Mouse (Mus musculus) inflammation-experienced regulatory T-cells, adult 6 months (primary cell): ENCODE data around the gene Ces3a. TPM values are rescaled to one million over a fixed set of nuclear protein-coding genes. Genes with fewer than 3 reads are reported as not detected.
"Not testable (repeated sequence)": the region's sequence is repeated elsewhere in the genome, so short reads cannot be mapped to it uniquely, and the experiment has no call there.

Experiments
- ATAC-seq: one replicate; pipeline ENCODE4 v1.8.0; 2017
- polyA plus RNA-seq, 3 experiments: library from polyadenylated mRNA; unstranded; fragments of 100-300 nt; shearing (Covaris generic); gene quantifications; one replicate each; pipeline ENCODE4 v1.2.1; 2017

The Ces3a gene
- polyA plus RNA-seq, 3 experiments from 2014 or later = not detected

DNA sequence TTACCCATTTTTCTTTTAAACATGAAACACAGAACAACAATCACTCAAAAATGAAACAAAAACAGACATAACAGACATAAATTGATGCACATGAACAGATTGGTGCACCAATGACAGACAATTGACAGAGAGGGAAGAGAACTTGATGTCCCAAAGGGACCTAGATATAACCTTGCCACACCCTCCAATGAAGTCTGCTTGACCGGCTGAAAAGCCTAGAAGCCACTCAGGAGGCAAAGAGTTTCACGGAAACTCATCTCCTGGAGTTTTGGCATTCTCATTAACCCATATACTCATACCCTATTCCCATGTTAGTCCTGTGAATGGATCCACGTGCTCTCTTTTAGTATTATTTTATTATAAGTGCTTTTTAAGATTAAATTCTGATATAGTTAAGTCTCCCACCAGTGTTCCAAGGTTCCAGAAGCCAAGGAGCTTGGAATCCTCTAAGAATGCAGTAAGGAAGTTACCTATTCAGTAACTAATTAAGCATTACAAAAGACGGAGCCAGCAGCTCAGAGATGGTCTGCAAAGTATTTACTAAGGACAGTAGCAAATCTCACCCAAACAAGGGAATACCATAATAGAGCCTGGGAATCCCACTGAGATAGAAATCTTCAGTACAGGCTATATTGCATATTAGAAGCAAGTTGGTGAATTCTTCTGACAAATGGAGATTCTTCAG is 53.8 kb downstream of the Ces3a start:
- not testable (repeated sequence) for ATAC-seq

DNA sequence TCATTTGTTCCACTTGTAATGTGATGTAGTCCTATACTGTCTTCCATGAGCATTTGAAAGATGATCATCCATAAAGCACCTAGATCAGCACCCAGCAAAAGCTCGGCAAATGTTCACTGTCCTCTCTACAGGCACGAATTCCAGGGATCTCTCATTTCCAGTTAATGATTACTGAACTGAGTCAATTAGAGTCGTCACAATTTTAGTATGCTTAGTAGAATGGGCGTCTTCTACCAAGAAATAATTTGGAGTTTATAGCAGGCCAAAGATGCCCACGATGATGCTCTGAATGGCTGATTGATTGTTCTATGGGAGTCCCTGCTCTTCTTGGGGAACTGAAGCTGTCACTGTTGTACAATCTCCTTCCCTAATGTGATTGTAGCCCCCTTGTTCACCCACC is 55.3 kb downstream of the Ces3a start:
- ATAC-seq = not testable (repeated sequence)

DNA sequence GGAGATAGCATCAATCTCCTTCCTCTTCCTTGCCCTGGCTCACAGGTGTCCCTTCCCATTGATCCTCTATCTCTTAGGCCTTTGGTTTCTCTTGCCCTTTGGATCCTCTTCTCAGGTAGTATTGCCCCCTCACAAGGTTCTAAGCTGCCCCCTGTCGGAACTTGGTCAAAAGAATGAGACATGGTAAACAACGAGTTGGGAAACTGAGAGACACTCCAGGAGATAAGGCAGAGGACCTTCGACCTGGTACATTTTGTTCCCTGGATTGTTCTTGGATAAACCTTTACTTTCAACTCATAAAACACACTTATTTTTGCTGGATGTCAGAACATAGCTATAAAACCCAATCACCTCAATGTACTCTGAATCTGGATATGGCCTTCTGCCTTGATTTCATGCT is 55.8 kb downstream of the Ces3a start:
- no peak for ATAC-seq

Other genes with a start within 250 kb of the Ces3a start
- under 1 TPM in 1 of 3 experiments, not detected in 2; 0.13 TPM for gene Ces2b, start 217.0 kb upstream of the Ces3a start, polyA plus RNA-seq
- gene Ces2c, start 201.5 kb upstream of the Ces3a start, polyA plus RNA-seq = 10 to 100 TPM; 13.5 to 37.4 (median 35.5) TPM
- not detected for gene Ces2e, start 122.3 kb upstream of the Ces3a start, polyA plus RNA-seq
- not detected for gene Ces2f, start 101.2 kb upstream of the Ces3a start, polyA plus RNA-seq
- under 1 TPM in 1 of 3 experiments, not detected in 2; 0.78 TPM for gene Ces2g, start 86.9 kb upstream of the Ces3a start, polyA plus RNA-seq
- gene Ces2h, start 47.7 kb upstream of the Ces3a start, polyA plus RNA-seq = not detected
- gene Ces3b, start 35.2 kb downstream of the Ces3a start, polyA plus RNA-seq = not detected
- gene Ces4a, start 83.2 kb downstream of the Ces3a start, polyA plus RNA-seq = not detected
- gene Cbfb, start 122.1 kb downstream of the Ces3a start, polyA plus RNA-seq = 10 to 100 TPM; 34.4 to 53.8 (median 42.1) TPM
- 10 to 100 TPM; 11.1 to 14.6 (median 12.1) TPM for gene D230025D16Rik, start 176.5 kb downstream of the Ces3a start, polyA plus RNA-seq
- under 1 TPM; 0.51 to 0.97 (median 0.87) TPM for gene B3gnt9, start 206.6 kb downstream of the Ces3a start, polyA plus RNA-seq
- 10 to 100 TPM; 54.1 to 78.8 (median 58.2) TPM for gene Tradd, start 216.0 kb downstream of the Ces3a start, polyA plus RNA-seq
- 10 to 100 TPM; 18.5 to 24.7 (median 18.5) TPM for gene Fbxl8, start 216.0 kb downstream of the Ces3a start, polyA plus RNA-seq
- gene Hsf4, start 221.2 kb downstream of the Ces3a start, polyA plus RNA-seq = under 1 TPM in 1 of 3 experiments, not detected in 2; 0.34 TPM
- gene Nol3, start 227.5 kb downstream of the Ces3a start, polyA plus RNA-seq = under 1 TPM in 1 of 3 experiments, not detected in 2; 0.26 TPM
- gene 4931428F04Rik, start 241.3 kb downstream of the Ces3a start, polyA plus RNA-seq = 1 to 10 TPM; 1.2 to 2.5 (median 2.1) TPM
- gene Exoc3l, start 247.5 kb downstream of the Ces3a start, polyA plus RNA-seq = under 1 TPM in 2 of 3 experiments, not detected in 1; 0.38 to 0.60 TPM
- 10 to 100 TPM; 54.2 to 61.3 (median 55.9) TPM for gene E2f4, start 249.1 kb downstream of the Ces3a start, polyA plus RNA-seq